Comparison of ENCODE assay signal across 20 mouse cellular contexts in genomic region chr12:117245885-117246478, GRCm38 (mm10).
DNase-seq lines count a peak whose midpoint lies in the region; ATAC-seq and TF ChIP-seq lines count a peak whose summit lies in the region.
"Had no signal": no experiment of that assay in that cellular context is flagged by ENCODE, and none has a peak within 500 bp of the region (broad histone marks: within the 10 kb centered on the region; RNA-seq: fewer than 3 reads in every experiment).

No protein-coding gene starts in this region.

- no peak overlapping the region for H3K4me3 ChIP-seq in hindbrain, embryonic 13.5 days
- no peak overlapping the region for H3K4me3 ChIP-seq in hindbrain, embryonic 12.5 days
- no peak overlapping the region for H3K4me3 ChIP-seq in kidney, postnatal 0 days (replicated peaks; ENCODE audit: low read depth, low read length)
- no peak overlapping the region for H3K4me3 ChIP-seq in hindbrain, embryonic 16.5 days (ENCODE audit: low read length)
- no peak overlapping the region for H3K4me3 ChIP-seq in midbrain, postnatal 0 days (ENCODE audit: low read depth, low read length)
- H3K4me3 ChIP-seq: embryonic facial prominence, embryonic 12.5 days; heart, adult 2 months; liver, embryonic 13.5 days had no signal

- no peaks in the 10 kb centered on the region for H3K9me3 ChIP-seq in hindbrain, embryonic 13.5 days
- no peaks in the 10 kb centered on the region for H3K9me3 ChIP-seq in hindbrain, embryonic 12.5 days (replicated peaks)
- no peaks in the 10 kb centered on the region for H3K9me3 ChIP-seq in kidney, postnatal 0 days (replicated peaks; ENCODE audit: low read length)
- H3K9me3 ChIP-seq in hindbrain, embryonic 16.5 days (ENCODE audit: control insufficient read depth, low read length), result no peaks in the 10 kb centered on the region
- H3K9me3 ChIP-seq in midbrain, postnatal 0 days (ENCODE audit: low read length), result no peaks in the 10 kb centered on the region
- H3K9me3 ChIP-seq: embryonic facial prominence, embryonic 12.5 days; liver, embryonic 13.5 days had no signal

- H3K36me3 ChIP-seq in hindbrain, embryonic 13.5 days, result peaks cover 24% of the 10 kb centered on the region
- H3K36me3 ChIP-seq in hindbrain, embryonic 12.5 days, result peaks cover 22% of the 10 kb centered on the region
- H3K36me3 ChIP-seq in kidney, postnatal 0 days (ENCODE audit: insufficient read depth, low read length), result no peaks in the 10 kb centered on the region
- 0 out of 2 replicates have a peak, but pooled peaks cover 4% of the 10 kb centered on the region for H3K36me3 ChIP-seq in hindbrain, embryonic 16.5 days (ENCODE audit: control insufficient read depth, insufficient read depth, low read length)
- H3K36me3 ChIP-seq in midbrain, postnatal 0 days (ENCODE audit: insufficient read depth, low read length), result peaks cover 19% of the 10 kb centered on the region
- H3K36me3 ChIP-seq: embryonic facial prominence, embryonic 12.5 days; G1E; liver, embryonic 13.5 days had no signal

- H3K27ac ChIP-seq in hindbrain, embryonic 13.5 days, result peak overlapping the region; percentile 13; the same call in 1 of the 2 replicates
- no peak overlapping the region for H3K27ac ChIP-seq in hindbrain, embryonic 12.5 days
- no peak overlapping the region for H3K27ac ChIP-seq in kidney, postnatal 0 days
- no peak overlapping the region for H3K27ac ChIP-seq in hindbrain, embryonic 16.5 days (ENCODE audit: low read depth, low read length)
- H3K27ac ChIP-seq in midbrain, postnatal 0 days (ENCODE audit: low read depth, low read length), result no peak overlapping the region
- H3K27ac ChIP-seq: embryonic facial prominence, embryonic 12.5 days; heart, adult 2 months; liver, embryonic 13.5 days had no signal

- no peak for TF ChIP-seq CTCF in kidney, postnatal 0 days (IDR thresholded peaks at IDR 0.05; ENCODE audit: low read depth)
- no peak for TF ChIP-seq CTCF in midbrain, postnatal 0 days (IDR thresholded peaks at IDR 0.05)

- H3K4me2 ChIP-seq in hindbrain, embryonic 13.5 days, result no peak overlapping the region
- H3K4me2 ChIP-seq in hindbrain, embryonic 12.5 days (replicated peaks), result no peak overlapping the region
- 0 out of 2 replicates have a peak overlapping the region, but pooled peaks have one; percentile 7 for H3K4me2 ChIP-seq in kidney, postnatal 0 days (ENCODE audit: low read length)
- no peak overlapping the region for H3K4me2 ChIP-seq in hindbrain, embryonic 16.5 days (ENCODE audit: low read length)
- H3K4me2 ChIP-seq in midbrain, postnatal 0 days (ENCODE audit: low read depth, low read length, poor library complexity, severe bottlenecking), result no peak overlapping the region
- H3K4me2 ChIP-seq: embryonic facial prominence, embryonic 12.5 days; liver, embryonic 13.5 days; lung, embryonic 14.5 days had no signal

- no peaks in the 10 kb centered on the region for H3K27me3 ChIP-seq in hindbrain, embryonic 13.5 days
- no peaks in the 10 kb centered on the region for H3K27me3 ChIP-seq in hindbrain, embryonic 12.5 days
- no peaks in the 10 kb centered on the region for H3K27me3 ChIP-seq in kidney, postnatal 0 days (ENCODE audit: insufficient read depth, low read length)
- H3K27me3 ChIP-seq in hindbrain, embryonic 16.5 days (replicated peaks; ENCODE audit: control insufficient read depth, insufficient read depth, low read length), result no peaks in the 10 kb centered on the region
- H3K27me3 ChIP-seq in midbrain, postnatal 0 days (ENCODE audit: insufficient read depth, low read length), result no peaks in the 10 kb centered on the region
- H3K27me3 ChIP-seq: embryonic facial prominence, embryonic 12.5 days; liver, embryonic 13.5 days had no signal

- ATAC-seq in hindbrain, embryonic 13.5 days (ENCODE audit: low FRiP score), result peak; percentile 63; the same call in 1 of the 2 replicates
- no peak for ATAC-seq in hindbrain, embryonic 12.5 days (ENCODE audit: low FRiP score)
- no peak; the same call in 1 of the 2 replicates for ATAC-seq in kidney, postnatal 0 days (replicated peaks; ENCODE audit: low FRiP score, low read depth)
- ATAC-seq in hindbrain, embryonic 16.5 days, result peak; percentile 78
- ATAC-seq in midbrain, postnatal 0 days (ENCODE audit: low FRiP score), result no peak
- ATAC-seq: forebrain, embryonic 14.5 days had no signal

- peak; percentile 49 for DNase-seq in kidney, postnatal 0 days (ENCODE audit: low spot score)
- DNase-seq in kidney, adult 18-20 months, result no peak
- peak; percentile 40 for DNase-seq in midbrain, postnatal 0 days (ENCODE audit: low spot score)
- DNase-seq in spleen, postnatal 4 days (ENCODE audit: low spot score in 2 of 2), result no peak
- DNase-seq in spleen, postnatal 10 days (ENCODE audit: low spot score in 2 of 2), result no peak
- DNase-seq: adrenal gland, postnatal 14 days; cerebellum, adult 9-11 months; gastrocnemius, postnatal 10 days; heart, adult 2 months; kidney, adult 9 months; liver, embryonic 13.5 days; lung, embryonic 14.5 days; lung, postnatal 36 days; thymus, postnatal 4 days had no signal

- H3K4me1 ChIP-seq in hindbrain, embryonic 13.5 days (replicated peaks), result peaks cover 20% of the 10 kb centered on the region
- peaks cover 17% of the 10 kb centered on the region for H3K4me1 ChIP-seq in hindbrain, embryonic 12.5 days
- H3K4me1 ChIP-seq in kidney, postnatal 0 days (replicated peaks; ENCODE audit: insufficient read depth, low read length), result no peaks in the 10 kb centered on the region
- no peaks in the 10 kb centered on the region; the same call in 1 of the 2 replicates for H3K4me1 ChIP-seq in hindbrain, embryonic 16.5 days (ENCODE audit: control insufficient read depth, insufficient read depth, low read depth, low read length)
- no peaks in the 10 kb centered on the region; the same call in 1 of the 2 replicates for H3K4me1 ChIP-seq in midbrain, postnatal 0 days (ENCODE audit: insufficient read depth, low read length)

- 78% methylated on average over 17 of the region's 17 CpGs for WGBS in hindbrain, embryonic 13.5 days
- WGBS in hindbrain, embryonic 12.5 days, result 81% methylated on average over 17 of the region's 17 CpGs
- WGBS in kidney, postnatal 0 days, result 30% methylated on average over 17 of the region's 17 CpGs
- 73% methylated on average over 17 of the region's 17 CpGs for WGBS in hindbrain, embryonic 16.5 days
- 76% methylated on average over 17 of the region's 17 CpGs for WGBS in midbrain, postnatal 0 days

- H3K9ac ChIP-seq in hindbrain, embryonic 13.5 days, result no peak overlapping the region
- H3K9ac ChIP-seq in hindbrain, embryonic 12.5 days, result no peak overlapping the region
- H3K9ac ChIP-seq in kidney, postnatal 0 days (ENCODE audit: low read depth, low read length), result no peak overlapping the region
- H3K9ac ChIP-seq in hindbrain, embryonic 16.5 days (ENCODE audit: low read depth, low read length), result no peak overlapping the region
- H3K9ac ChIP-seq in midbrain, postnatal 0 days (replicated peaks; ENCODE audit: low read length, poor library complexity, severe bottlenecking), result no peak overlapping the region
- H3K9ac ChIP-seq: embryonic facial prominence, embryonic 12.5 days; liver, embryonic 13.5 days; lung, embryonic 14.5 days had no signal

Comparison
In these comparisons a context has a peak if more than half of its experiments do, and no peak if none do; other contexts are left out.
1. ATAC-seq: peak in hindbrain, embryonic 13.5 days (single experiment) and hindbrain, embryonic 16.5 days (single experiment); none in hindbrain, embryonic 12.5 days (single experiment), kidney, postnatal 0 days (single experiment) and midbrain, postnatal 0 days (single experiment).
2. DNase-seq: peak in kidney, postnatal 0 days (single experiment) and midbrain, postnatal 0 days (single experiment); none in kidney, adult 18-20 months (single experiment), spleen, postnatal 4 days (0 of 2) and spleen, postnatal 10 days (0 of 2).